Mouse (Mus musculus) cerebellum, adult 2 months (tissue): ENCODE measurements around the gene Atf6. TPM values are rescaled to one million over a fixed set of nuclear protein-coding genes. Genes with fewer than 3 reads are reported as not detected.

Experiments
- DNase-seq, 2 experiments: peaks; one replicate each; pipeline ENCODE4 v3.0.0; 2021
- H3K27ac ChIP-seq: fragments of 200-500 bp; 2 replicates; pipeline ENCODE4 v1.5.1; 2012; ENCODE audit warnings: low read length, control low read depth, inconsistent platforms; ENCODE audit not compliant: insufficient read depth
- H3K27me3 ChIP-seq: fragments of 200-500 bp; 2 replicates; pipeline ENCODE4 v1.6.1; 2012; ENCODE audit warnings: inconsistent platforms, mild to moderate bottlenecking, low read length, moderate library complexity; ENCODE audit not compliant: control insufficient read depth, insufficient read depth
- H3K4me1 ChIP-seq: fragments of 200-500 bp; 2 replicates; pipeline ENCODE4 v1.6.1; 2011; ENCODE audit warnings: low read length; ENCODE audit not compliant: control insufficient read depth, insufficient read depth
- H3K4me3 ChIP-seq: fragments of 200-500 bp; replicated peaks from 2 replicates; pipeline ENCODE3; 2011; ENCODE audit warnings: mild to moderate bottlenecking, low read depth, low read length, control low read depth; ENCODE audit not compliant: insufficient read depth
- CTCF ChIP-seq: fragments of 200-500 bp; IDR thresholded peaks from 2 replicates; pipeline ENCODE4 v1.5.1; 2011; ENCODE audit warnings: low read depth, mild to moderate bottlenecking, control low read depth, low read length, moderate library complexity, borderline replicate concordance; ENCODE audit not compliant: insufficient read depth
- POLR2A ChIP-seq: fragments of 200-500 bp; IDR thresholded peaks from 2 replicates; pipeline ENCODE4 v1.6.1; 2011; ENCODE audit warnings: low read length, control low read depth, borderline replicate concordance; ENCODE audit not compliant: insufficient read depth
- WGBS: fragments of 180-500 bp; shearing (Covaris S2); methylation state at CpG from one replicate; pipeline ENCODE4 v1.1.7; 2018; 5-methylcytosine and 5-hydroxymethylcytosine counted together
- polyA plus RNA-seq: library from polyadenylated mRNA; depleted of rRNA; stranded (reverse); fragments of >200 nt; gene quantifications from 2 replicates; pipeline ENCODE4 v1.2.3, GENCODE M21; 2012

The Atf6 gene
- polyA plus RNA-seq, 1 experiment, result 19.1 TPM

DNA sequence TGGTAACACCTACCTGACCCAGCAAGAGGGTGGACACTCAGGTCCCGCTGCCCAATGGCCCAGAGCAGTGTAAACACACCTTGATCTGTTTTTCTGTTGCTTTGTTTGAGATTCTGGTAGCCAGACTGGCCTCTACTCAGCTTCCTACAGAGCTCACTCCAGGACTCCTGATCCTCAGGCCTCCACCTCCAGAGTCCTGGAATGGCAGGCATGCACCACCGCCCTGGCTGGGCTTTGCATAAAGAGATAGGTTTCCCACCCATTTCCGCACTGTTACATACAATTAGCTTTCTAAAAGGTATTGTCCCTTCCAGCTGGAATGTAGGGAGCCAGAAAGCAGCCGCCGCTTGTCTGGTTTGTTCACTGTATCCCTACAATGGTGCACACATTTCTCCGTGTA is 3.8 kb upstream of the Atf6 start:
- Histone ChIP-seq H3K4me1 (no peaks in the 10 kb centered on the region), H3K4me3 (no peak overlapping the region), H3K27ac (no peak overlapping the region), H3K27me3 (no peaks in the 10 kb centered on the region)
- no peak for DNase-seq
- WGBS, result 82% methylated on average over 6 of the region's 6 CpGs
- TF ChIP-seq POLR2A (no peak), CTCF (no peak)

- 11% methylated on average over 14 of the region's 14 CpGs for WGBS
- peak overlapping the region; percentile 98 for H3K4me3 ChIP-seq
- TF ChIP-seq CTCF (no peak), POLR2A (no peak)
- no peak overlapping the region for H3K27ac ChIP-seq
- no peaks in the 10 kb centered on the region for H3K27me3 ChIP-seq
- no peaks in the 10 kb centered on the region; the same call in 1 of the 2 replicates for H3K4me1 ChIP-seq
- DNase-seq, result no peak
Measured at GRCm38 (mm10) chr1:170868905-170869283, 1.3 kb upstream of the Atf6 start.

DNA sequence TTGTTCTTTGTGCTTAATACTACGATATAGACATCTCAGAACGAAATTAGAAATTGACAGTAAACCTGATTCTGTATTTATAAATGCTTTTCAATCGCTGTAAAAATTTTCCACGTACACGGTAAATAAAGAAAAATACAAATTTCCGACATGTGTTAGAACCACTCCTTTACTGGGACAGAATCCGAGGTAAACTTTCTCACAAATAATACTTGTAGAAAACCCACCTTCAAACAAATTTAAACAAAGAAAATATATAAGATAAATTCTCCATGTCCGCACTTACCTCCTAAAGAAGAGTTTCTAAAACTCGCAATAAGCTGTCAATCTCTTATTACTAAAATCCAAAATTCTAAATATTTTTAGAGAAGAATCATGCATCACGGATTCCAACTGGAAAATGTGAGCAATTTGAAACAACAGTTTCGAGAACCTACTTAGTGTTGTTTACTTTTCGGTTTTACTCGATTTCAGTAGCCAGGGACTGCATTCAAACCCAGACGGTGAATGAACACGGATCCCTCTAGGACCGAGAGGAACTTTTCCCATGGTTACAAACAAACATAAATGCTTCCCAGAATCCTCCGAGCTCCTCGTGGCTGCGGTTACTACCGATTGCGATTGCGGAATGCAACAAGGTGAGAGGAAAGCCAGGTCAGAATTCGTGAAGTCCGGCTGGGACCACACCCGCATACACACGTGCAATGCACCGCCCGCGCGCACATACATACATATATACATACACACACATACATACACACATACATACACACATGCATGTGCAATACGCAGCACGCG is 735 bp upstream of the Atf6 start:
- H3K27me3 ChIP-seq, result no peaks in the 10 kb centered on the region
- H3K4me1 ChIP-seq, result no peaks in the 10 kb centered on the region; the same call in 1 of the 2 replicates
- under 1% methylated on average over 33 of the region's 33 CpGs for WGBS
- TF ChIP-seq POLR2A (peak; percentile 40; the same call in 1 of the 2 replicates), CTCF (no peak)
- H3K4me3 ChIP-seq, result peak overlapping the region; percentile 98
- H3K27ac ChIP-seq, result no peak overlapping the region
- DNase-seq, result peak; percentile 80 to 91

DNA sequence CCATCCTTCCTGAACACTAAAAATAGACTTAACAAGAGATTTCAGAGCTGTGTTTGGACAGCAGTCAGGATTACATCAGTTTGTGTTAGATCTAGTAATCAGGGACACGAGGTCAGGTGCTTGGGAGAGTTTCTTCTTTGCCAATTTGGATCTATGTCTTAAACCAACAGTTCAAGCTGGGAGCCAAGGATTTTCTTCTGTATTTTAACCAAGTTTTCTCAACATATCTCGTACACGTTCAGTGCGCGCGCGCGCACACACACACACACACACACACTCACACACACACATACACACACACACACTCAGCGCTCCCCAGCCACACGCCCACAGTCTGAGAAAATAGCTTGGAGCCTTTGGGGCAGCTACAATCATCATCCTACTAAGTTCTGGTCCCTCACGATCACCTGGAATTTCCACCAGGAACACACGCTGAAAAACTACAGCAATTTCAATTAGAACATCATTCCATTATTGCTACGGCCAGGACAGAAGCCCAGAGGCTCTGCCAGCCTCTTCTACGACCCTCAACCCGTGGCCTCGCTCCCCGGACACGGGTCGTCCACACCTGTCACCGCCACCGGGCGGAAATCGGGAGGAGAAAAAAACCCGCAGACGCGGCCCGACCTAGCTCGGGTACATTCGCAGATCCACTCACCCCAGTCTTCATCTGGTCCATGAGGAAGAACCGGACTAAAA is 430 bp downstream of the Atf6 start:
- no peaks in the 10 kb centered on the region; the same call in 1 of the 2 replicates for H3K4me1 ChIP-seq
- under 1% methylated on average over 30 of the region's 30 CpGs for WGBS
- peak overlapping the region; percentile 26 for H3K27ac ChIP-seq
- H3K27me3 ChIP-seq, result no peaks in the 10 kb centered on the region
- DNase-seq, result peak in 1 of 2 experiments; percentile 17
- TF ChIP-seq POLR2A (no peak), CTCF (no peak)
- H3K4me3 ChIP-seq, result peak overlapping the region; percentile 95

DNA sequence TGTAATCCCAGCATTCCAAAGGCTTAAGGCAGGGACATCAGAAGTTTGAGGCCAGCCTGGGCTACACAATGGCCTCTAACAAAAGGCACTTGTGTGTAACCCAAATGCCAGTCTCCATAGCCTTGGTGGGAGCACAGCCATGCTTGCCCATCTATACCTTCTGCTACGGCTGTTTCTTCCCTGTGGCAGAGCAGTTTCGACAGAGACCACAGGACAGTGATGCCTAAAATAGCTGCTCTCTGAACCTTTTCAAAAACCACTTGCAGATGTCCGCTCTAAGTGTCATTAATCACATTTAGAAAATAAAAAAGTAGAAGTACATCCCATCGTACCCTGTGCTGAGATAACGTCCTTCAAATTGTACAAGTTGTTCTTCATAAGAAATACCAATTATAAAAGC is 2.2 kb downstream of the Atf6 start:
- Histone ChIP-seq H3K4me3 (no peak overlapping the region), H3K27me3 (no peaks in the 10 kb centered on the region), H3K27ac (no peak overlapping the region), H3K4me1 (no peaks in the 10 kb centered on the region; the same call in none of the 2 replicates)
- DNase-seq, result no peak
- WGBS, result 83% methylated on average over 5 of the region's 5 CpGs
- no peak for TF ChIP-seq POLR2A

DNA sequence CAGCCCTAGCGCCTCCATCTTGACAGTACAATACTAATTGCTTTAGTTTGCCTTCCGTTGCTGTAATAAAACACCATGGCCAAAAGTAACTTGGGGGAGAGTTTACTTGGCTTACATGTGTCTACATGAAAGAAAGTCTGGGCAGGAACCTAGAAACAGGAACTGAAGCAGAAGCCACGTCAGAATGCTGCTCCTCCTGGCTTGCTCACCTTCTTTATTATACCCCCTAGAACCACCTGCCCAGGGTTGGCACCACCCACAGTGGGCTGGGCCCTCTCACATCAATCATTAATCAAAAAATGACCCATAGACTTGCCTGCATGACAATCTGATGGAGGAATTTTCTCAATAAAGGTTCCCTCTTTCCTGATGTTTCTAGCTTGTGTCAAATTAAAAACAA is 2.8 kb downstream of the Atf6 start:
- Histone ChIP-seq H3K4me3 (no peak overlapping the region), H3K27ac (no peak overlapping the region), H3K27me3 (no peaks in the 10 kb centered on the region), H3K4me1 (no peaks in the 10 kb centered on the region; the same call in none of the 2 replicates)
- DNase-seq, result no peak
- 82% methylated on average over 3 of the region's 3 CpGs for WGBS
- no peak for TF ChIP-seq CTCF
- no peak for TF ChIP-seq POLR2A

GRCm38 (mm10) chr1:170864234-170864633 is 3.3 kb downstream of the Atf6 start:
- Histone ChIP-seq H3K27me3 (no peaks in the 10 kb centered on the region), H3K27ac (no peak overlapping the region), H3K4me1 (no peaks in the 10 kb centered on the region; the same call in none of the 2 replicates), H3K4me3 (no peak overlapping the region)
- TF ChIP-seq POLR2A (no peak), CTCF (no peak)
- DNase-seq, result no peak

- Histone ChIP-seq H3K4me1 (no peaks in the 10 kb centered on the region; the same call in none of the 2 replicates), H3K4me3 (no peak overlapping the region), H3K27ac (no peak overlapping the region), H3K27me3 (no peaks in the 10 kb centered on the region)
- 60% methylated on average over 4 of the region's 4 CpGs for WGBS
- no peak for TF ChIP-seq POLR2A
- TF ChIP-seq CTCF, result no peak
- DNase-seq, result no peak
Measured at GRCm38 (mm10) chr1:170863033-170863432, 4.5 kb downstream of the Atf6 start.
